Mouse (Mus musculus) megakaryocyte progenitor cell, adult 5-6 weeks (primary cell): ENCODE results near the gene Slc6a4. TPM values are rescaled to one million over a fixed set of nuclear protein-coding genes. Genes with fewer than 3 reads are reported as not detected.

Experiments
- total RNA-seq, 2 experiments: library from RNA; stranded (forward) in 1 of 2; stranded (reverse) in 1 of 2; fragments of 157-497, 149-512 nt in 1 of 2; fragments of 200-1000 nt in 1 of 2; gene quantifications; 2 replicates each; pipeline versions ENCODE4 v1.2.3 to v1.2.4; 2015 to 2017

The Slc6a4 gene
- total RNA-seq, 2 experiments from 2014 or later: not detected

Other genes starting within 250 kb of the Slc6a4 start
- 19.4 and 27.4 TPM in 2 replicates for gene Gosr1, start 235.0 kb upstream of the Slc6a4 start, total RNA-seq (2015)
- 65.4 and 71.6 TPM in 2 replicates for gene Gosr1, start 235.0 kb upstream of the Slc6a4 start, total RNA-seq (2017)
- 28.3 and 29.5 TPM in 2 replicates for gene Cpd, start 151.6 kb upstream of the Slc6a4 start, total RNA-seq (2015)
- 18.8 and 18.9 TPM in 2 replicates for gene Cpd, start 151.6 kb upstream of the Slc6a4 start, total RNA-seq (2017)
- not detected in 2 replicates for gene Tmigd1, start 96.4 kb upstream of the Slc6a4 start, total RNA-seq (2015)
- gene Tmigd1, start 96.4 kb upstream of the Slc6a4 start, total RNA-seq (2017): not detected in 2 replicates
- gene Blmh, start 73.8 kb upstream of the Slc6a4 start, total RNA-seq (2015): 63.5 and 71.3 TPM in 2 replicates
- 196 and 216 TPM in 2 replicates for gene Blmh, start 73.8 kb upstream of the Slc6a4 start, total RNA-seq (2017)
- gene Nsrp1, start 79.8 kb downstream of the Slc6a4 start, total RNA-seq (2015): 31.1 and 51.1 TPM in 2 replicates
- gene Nsrp1, start 79.8 kb downstream of the Slc6a4 start, total RNA-seq (2017): 17.7 and 26.8 TPM in 2 replicates
- gene Efcab5, start 190.4 kb downstream of the Slc6a4 start, total RNA-seq (2015): 0.54 and 1.3 TPM in 2 replicates
- 0.46 and 1.8 TPM in 2 replicates for gene Efcab5, start 190.4 kb downstream of the Slc6a4 start, total RNA-seq (2017)
- 25.5 and 26.6 TPM in 2 replicates for gene Ssh2, start 217.7 kb downstream of the Slc6a4 start, total RNA-seq (2015)
- 14.7 and 20.9 TPM in 2 replicates for gene Ssh2, start 217.7 kb downstream of the Slc6a4 start, total RNA-seq (2017)